Mouse (Mus musculus): ENCODE results near the gene Oxct2a.
"Not testable (repeated sequence)": the region's sequence is repeated elsewhere in the genome, so short reads cannot be mapped to it uniquely, and the experiment has no call there.

The Oxct2a gene

DNA sequence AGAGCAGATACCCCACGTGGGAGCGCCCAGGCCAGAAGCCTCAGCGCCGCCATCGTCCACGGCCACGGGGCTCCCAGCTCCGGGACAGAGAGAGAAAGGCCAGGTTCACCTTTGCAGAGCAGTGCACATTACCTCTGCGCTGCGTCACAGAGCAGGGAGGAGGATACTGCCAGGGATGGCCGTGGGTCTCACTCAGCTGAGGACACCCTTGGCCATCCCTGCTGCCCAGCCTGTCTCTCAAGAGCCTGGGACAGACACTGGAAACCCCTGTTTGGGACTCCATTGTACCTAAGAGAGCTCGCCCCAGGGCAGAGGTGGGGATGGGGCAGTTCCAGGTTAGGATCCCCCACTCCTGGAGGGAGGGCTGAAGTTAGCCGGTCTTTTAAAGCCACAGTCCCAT lies at the start of gene Oxct2a:
TSS of gene Oxct2a (minus strand) at position 101 of the 400 bp plus-strand sequence.
- in situ Hi-C loops (cut with MboI; ENCODE audit: low sequenced_read_pairs): no loop called here

DNA sequence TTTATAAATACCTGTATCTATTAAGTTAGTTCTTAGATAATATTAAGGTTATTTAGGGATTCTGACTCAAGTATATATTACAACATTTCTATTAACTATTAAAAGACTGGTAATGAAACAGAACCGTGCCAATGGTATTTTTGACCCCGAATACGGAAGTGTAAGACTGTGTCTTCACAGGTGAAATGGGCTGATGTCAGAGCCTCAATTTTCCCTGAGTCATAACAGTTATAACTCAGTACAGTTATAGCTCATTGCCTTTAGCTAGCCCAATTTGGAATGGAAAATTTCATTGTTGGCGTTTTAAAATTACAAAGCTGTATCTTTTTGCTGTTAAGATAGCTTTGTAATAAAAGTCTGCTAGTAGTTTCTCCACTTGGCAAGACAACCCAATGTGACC lies 40.1 kb upstream of the Oxct2a start:
- in situ Hi-C loops (cut with MboI; ENCODE audit: low sequenced_read_pairs): no loop called here

DNA sequence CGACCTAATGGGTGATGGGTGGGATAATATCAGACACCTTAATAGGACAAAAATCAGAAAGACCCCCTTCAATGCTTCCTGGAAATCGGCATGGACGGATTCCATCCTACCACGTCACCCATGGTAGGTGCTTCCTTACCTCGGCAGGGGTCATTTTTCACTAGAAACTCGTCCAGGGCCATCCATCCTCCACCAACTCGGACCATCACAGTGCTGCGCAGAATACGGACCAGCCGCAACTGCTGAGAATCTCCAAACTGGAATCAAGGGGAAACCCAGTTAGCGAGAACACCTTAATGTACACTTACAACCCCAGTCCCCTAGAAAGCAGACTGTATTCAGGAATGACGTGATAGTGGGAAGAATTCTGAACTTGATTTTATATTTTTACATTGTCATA lies 37.3 kb upstream of the Oxct2a start:
- in situ Hi-C loops (cut with MboI; ENCODE audit: low sequenced_read_pairs): no loop called here

GRCm38 (mm10) chr4:123358613-123359012 lies 35.2 kb upstream of the Oxct2a start:
- in situ Hi-C loops (cut with MboI; ENCODE audit: low sequenced_read_pairs): no loop called here

GRCm38 (mm10) chr4:123355941-123356340 lies 32.5 kb upstream of the Oxct2a start:
- in situ Hi-C loops (cut with MboI; ENCODE audit: low sequenced_read_pairs): no loop called here

GRCm38 (mm10) chr4:123353271-123353877 lies 29.9 kb upstream of the Oxct2a start:
- in situ Hi-C loops (cut with MboI; ENCODE audit: low sequenced_read_pairs): no loop called here

DNA sequence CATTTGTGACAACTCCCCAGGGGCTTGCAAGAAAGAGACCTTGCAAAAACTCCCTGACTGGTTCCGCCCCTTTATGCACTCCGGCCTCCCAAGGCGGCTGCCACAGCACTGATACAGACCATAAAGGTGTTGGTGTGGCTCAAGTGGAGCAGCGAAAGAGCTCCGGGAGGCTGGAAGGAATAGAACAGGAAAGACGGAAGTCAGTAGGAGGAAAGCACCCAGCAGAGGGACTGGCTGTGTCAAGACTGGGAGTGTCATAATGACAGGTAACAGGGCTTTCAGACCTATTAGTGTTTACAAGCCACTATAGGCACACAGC lies 20.0 kb upstream of the Oxct2a start:
- in situ Hi-C loops (cut with MboI; ENCODE audit: low sequenced_read_pairs): no loop called here

DNA sequence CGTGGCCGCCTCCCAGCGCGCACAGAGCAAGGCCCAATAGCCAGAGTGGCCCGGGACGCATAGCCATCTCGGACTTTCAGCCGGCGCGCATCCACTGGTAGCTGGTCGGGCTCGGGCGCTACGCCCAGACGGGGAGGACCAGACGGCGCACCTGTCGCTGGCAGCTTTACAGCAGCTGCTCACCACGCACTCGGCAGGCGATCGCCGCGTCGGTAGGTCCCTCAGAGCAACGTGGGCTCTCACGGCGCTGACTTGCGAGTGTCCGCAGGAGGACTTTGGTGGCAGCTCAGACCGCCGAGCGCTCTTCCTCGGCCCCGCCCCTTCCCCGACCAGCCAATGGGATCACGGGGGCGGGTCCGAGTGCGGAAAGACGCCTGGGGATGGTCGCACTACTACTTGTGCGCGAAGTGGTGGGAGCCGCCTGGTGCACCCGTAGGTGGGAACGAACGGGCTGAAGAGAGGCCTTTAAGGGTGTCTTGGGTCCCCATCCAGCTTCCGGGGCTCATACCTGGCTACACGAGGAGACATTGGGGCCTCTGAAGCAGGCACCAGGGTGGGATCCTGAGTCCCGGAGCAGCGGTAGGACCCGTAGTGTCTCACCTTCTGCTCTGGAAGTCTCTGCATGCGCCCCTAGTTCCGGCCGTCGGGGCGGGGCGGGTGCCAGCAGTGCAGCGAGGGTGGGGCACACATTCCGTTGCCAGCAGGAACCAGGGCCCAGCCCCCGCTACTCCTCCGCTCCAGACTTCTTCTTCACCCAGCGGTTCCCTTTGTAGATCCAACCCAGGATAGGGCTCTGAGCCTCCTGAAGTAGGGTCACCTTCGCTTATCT lies 19.4 kb upstream of the Oxct2a start, which contains the start of gene Bmp8a:
TSS of gene Bmp8a (minus strand) at position 611 of the 829 bp plus-strand sequence.
- in situ Hi-C loops (cut with MboI; ENCODE audit: low sequenced_read_pairs): no loop called here

DNA sequence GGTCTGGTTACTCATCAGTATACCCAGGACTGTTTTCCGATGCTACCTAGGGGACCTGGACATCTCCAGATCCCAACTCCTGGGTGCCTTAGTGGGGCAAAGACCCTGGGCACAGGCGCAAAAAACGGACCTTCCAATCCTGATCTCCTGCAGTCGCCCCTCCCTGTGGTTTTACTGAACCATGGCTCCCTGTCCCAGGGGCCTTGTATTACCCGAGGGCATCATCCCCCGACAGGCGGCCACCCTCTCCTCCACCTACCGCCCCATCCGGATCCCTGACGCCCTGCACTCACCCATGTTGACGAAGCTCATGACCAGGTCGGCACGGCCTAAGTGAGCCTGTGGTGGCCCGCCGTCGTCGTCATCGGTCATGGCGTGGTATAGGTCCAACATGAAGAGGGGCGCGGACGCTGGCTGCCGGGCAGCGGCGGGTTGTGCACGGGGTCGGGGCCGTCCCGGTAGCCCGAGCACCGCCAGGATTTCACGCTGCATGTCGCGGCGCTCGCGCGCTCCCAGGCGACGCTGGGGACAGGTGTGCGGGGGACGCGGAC lies 18.7 kb upstream of the Oxct2a start:
- in situ Hi-C loops (cut with MboI; ENCODE audit: low sequenced_read_pairs): no loop called here

- in situ Hi-C loops (cut with MboI; ENCODE audit: low sequenced_read_pairs): no loop called here
Measured at GRCm38 (mm10) chr4:123340232-123340631, 16.8 kb upstream of the Oxct2a start.

- in situ Hi-C loops (cut with MboI; ENCODE audit: low sequenced_read_pairs): no loop called here
Measured at GRCm38 (mm10) chr4:123337693-123338092, 14.3 kb upstream of the Oxct2a start.

- in situ Hi-C loops (cut with MboI; ENCODE audit: low sequenced_read_pairs): no loop called here
Measured at GRCm38 (mm10) chr4:123335796-123336585, 12.6 kb upstream of the Oxct2a start.

GRCm38 (mm10) chr4:123335244-123335643 lies 11.8 kb upstream of the Oxct2a start:
- in situ Hi-C loops (cut with MboI; ENCODE audit: low sequenced_read_pairs): not testable (repeated sequence)

GRCm38 (mm10) chr4:123334177-123334576 lies 10.7 kb upstream of the Oxct2a start:
- in situ Hi-C loops (cut with MboI; ENCODE audit: low sequenced_read_pairs): no loop called here

- in situ Hi-C loops (cut with MboI; ENCODE audit: low sequenced_read_pairs): no loop called here
Measured at GRCm38 (mm10) chr4:123333151-123333550, 9.7 kb upstream of the Oxct2a start.

DNA sequence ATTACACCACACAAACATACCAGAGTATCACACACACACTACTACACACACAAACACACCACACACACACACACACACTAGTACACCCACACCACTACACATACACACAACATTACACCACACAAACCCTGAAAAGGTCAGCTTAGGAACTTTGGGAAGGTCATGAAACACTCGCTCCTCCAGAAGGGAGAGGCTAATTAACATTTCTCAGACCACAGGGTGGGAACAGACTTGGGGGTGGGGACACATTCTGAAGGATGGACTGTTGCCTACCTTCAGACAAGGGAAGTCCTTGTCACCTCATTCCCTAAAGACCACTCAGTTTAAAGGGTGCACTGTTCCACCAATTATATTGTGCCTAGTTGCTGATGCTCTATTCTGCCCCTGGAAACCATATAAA lies 8.5 kb upstream of the Oxct2a start:
- in situ Hi-C loops (cut with MboI; ENCODE audit: low sequenced_read_pairs): not testable (repeated sequence)

GRCm38 (mm10) chr4:123331326-123331725 lies 7.9 kb upstream of the Oxct2a start:
- in situ Hi-C loops (cut with MboI; ENCODE audit: low sequenced_read_pairs): no loop called here

- in situ Hi-C loops (cut with MboI; ENCODE audit: low sequenced_read_pairs): no loop called here
Measured at GRCm38 (mm10) chr4:123328946-123329345, 5.5 kb upstream of the Oxct2a start.

GRCm38 (mm10) chr4:123327630-123328029 lies 4.2 kb upstream of the Oxct2a start:
- in situ Hi-C loops (cut with MboI; ENCODE audit: low sequenced_read_pairs): no loop called here

- in situ Hi-C loops (cut with MboI; ENCODE audit: low sequenced_read_pairs): no loop called here
Measured at GRCm38 (mm10) chr4:123326087-123326486, 2.7 kb upstream of the Oxct2a start.

DNA sequence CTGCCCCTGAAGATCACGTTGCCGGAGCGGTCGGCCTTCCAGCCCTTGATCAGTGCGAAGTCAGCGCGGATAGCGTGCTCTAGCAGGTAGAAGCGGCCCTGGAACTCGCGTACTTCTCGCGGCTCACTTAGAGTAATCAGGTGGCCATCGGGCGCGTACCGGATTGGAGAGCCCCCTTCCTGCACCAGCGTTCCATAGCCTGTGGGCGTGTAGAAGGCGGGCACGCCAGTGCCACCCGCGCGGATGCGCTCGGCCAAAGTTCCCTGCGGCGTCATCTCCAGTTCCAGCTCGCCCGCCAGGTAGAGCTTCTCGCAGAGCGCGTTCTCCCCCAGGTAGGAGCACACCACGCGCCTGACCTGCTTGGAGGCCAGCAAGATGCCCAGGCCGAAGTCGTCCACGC lies 524 bp downstream of the Oxct2a start:
- in situ Hi-C loops (cut with MboI; ENCODE audit: low sequenced_read_pairs): not testable (repeated sequence)
